25 mouse cellular contexts compared by ENCODE assay signal in the genomic region with DNA sequence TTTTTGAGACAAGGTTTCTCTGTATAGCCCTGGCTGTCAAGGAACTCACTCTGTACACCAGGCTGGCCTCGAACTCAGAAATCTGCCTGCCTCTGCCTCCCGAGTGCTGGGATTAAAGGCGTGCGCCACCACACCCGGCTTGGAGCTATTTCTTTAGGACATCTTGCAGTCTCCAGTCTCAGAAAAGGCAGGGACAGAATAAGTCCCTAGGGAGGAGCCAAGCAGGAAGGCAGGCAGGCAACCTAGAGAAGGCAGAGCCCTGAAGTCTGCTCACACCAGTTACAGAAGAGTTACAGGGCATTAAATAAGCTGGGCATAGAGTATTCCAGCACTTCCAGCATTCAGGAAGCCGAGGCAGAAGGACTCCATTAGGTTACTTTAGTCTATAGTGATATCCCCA. TPM values are rescaled to one million over a fixed set of nuclear protein-coding genes. Genes with fewer than 3 reads are reported as not detected.
DNase-seq lines count a peak whose midpoint lies in the region; ATAC-seq and TF ChIP-seq lines count a peak whose summit lies in the region.
"Had no signal": no experiment of that assay in that cellular context is flagged by ENCODE, and none has a peak within 500 bp of the region (broad histone marks: within the 10 kb centered on the region; RNA-seq: fewer than 3 reads in every experiment).

No protein-coding gene starts in this region.

- peak overlapping the region; percentile 19 to 24; a peak in 3 of 4 replicates for H3K27ac ChIP-seq in heart, embryonic 14.5 days (replicated peaks in 1 of 2; ENCODE audit: control insufficient read depth in 1 of 2, insufficient read depth in 1 of 2, low read depth in 2 of 2, low read length in 2 of 2)
- 0 out of 2 replicates have a peak overlapping the region, but pooled peaks have one; percentile 42 for H3K27ac ChIP-seq in kidney, postnatal 0 days
- H3K27ac ChIP-seq in brown adipose tissue, adult 24 weeks (replicated peaks; ENCODE audit: low read depth, low read length) = peak overlapping the region; percentile 72
- H3K27ac ChIP-seq: forebrain, embryonic 13.5 days; liver, embryonic 12.5 days had no signal

- DNase-seq in heart, adult 11 months = peak; percentile 92
- no peak for DNase-seq in heart, adult 8-10 months (ENCODE audit: low spot score)
- DNase-seq in heart, postnatal 36 days = no peak
- no peak for DNase-seq in kidney, postnatal 0 days (ENCODE audit: low spot score)
- DNase-seq in kidney, adult 9 months = no peak
- DNase-seq in retina, embryonic 14.5 days (ENCODE audit: low spot score) = no peak
- DNase-seq: cerebellum, adult 9-10 months; gastrocnemius, postnatal 10 days; kidney, adult 18-20 months; lung, adult 2 months; thymus, adult 18-20 months; thymus, postnatal 36 days had no signal

- no peak for ATAC-seq in heart, embryonic 14.5 days (ENCODE audit: insufficient number of reproducible peaks, insufficient read depth, low FRiP score, low read depth)
- ATAC-seq in kidney, postnatal 0 days (replicated peaks; ENCODE audit: low FRiP score, low read depth) = no peak

- no peak overlapping the region for H3K4me2 ChIP-seq in heart, embryonic 14.5 days (ENCODE audit: low read length)
- no peak overlapping the region for H3K4me2 ChIP-seq in kidney, postnatal 0 days (ENCODE audit: low read length)
- H3K4me2 ChIP-seq: forebrain, embryonic 13.5 days; limb, embryonic 12.5 days; liver, embryonic 12.5 days; midbrain, embryonic 11.5 days had no signal

- H3K4me3 ChIP-seq in heart, embryonic 14.5 days (ENCODE audit: control insufficient read depth in 1 of 2, insufficient read depth in 1 of 2, low read depth in 1 of 2, low read length in 2 of 2) = no peak overlapping the region
- no peak overlapping the region for H3K4me3 ChIP-seq in kidney, postnatal 0 days (replicated peaks; ENCODE audit: low read depth, low read length)
- H3K4me3 ChIP-seq in brown adipose tissue, adult 24 weeks (ENCODE audit: insufficient read depth, low read depth, low read length) = no peak overlapping the region
- H3K4me3 ChIP-seq: forebrain, embryonic 13.5 days; limb, embryonic 12.5 days; liver, embryonic 12.5 days had no signal

- H3K27me3 ChIP-seq in heart, embryonic 14.5 days (ENCODE audit: control insufficient read depth, insufficient read depth, low read length) = no peaks in the 10 kb centered on the region
- H3K27me3 ChIP-seq in kidney, postnatal 0 days (ENCODE audit: insufficient read depth, low read length) = no peaks in the 10 kb centered on the region
- H3K27me3 ChIP-seq: forebrain, embryonic 13.5 days; limb, embryonic 12.5 days had no signal

- no peak for TF ChIP-seq CTCF in kidney, postnatal 0 days (IDR thresholded peaks at IDR 0.05; ENCODE audit: low read depth)

- WGBS in heart, embryonic 14.5 days = 80% methylated on average over 6 of the region's 6 CpGs
- WGBS in kidney, postnatal 0 days = 92% methylated on average over 6 of the region's 6 CpGs

- H3K4me1 ChIP-seq in heart, embryonic 14.5 days (ENCODE audit: control insufficient read depth in 2 of 2, insufficient read depth in 2 of 2, low read length in 2 of 2) = peaks cover 48 to 72% of the 10 kb centered on the region in 2 experiments
- H3K4me1 ChIP-seq in kidney, postnatal 0 days (replicated peaks; ENCODE audit: insufficient read depth, low read length) = peaks cover 51% of the 10 kb centered on the region
- peaks cover 58% of the 10 kb centered on the region for H3K4me1 ChIP-seq in brown adipose tissue, adult 24 weeks (ENCODE audit: control insufficient read depth, insufficient read depth, insufficient read length, low read length)

- no peak overlapping the region for H3K9ac ChIP-seq in heart, embryonic 14.5 days (ENCODE audit: low read length)
- H3K9ac ChIP-seq in kidney, postnatal 0 days (ENCODE audit: low read depth, low read length) = no peak overlapping the region
- H3K9ac ChIP-seq: forebrain, embryonic 13.5 days; limb, embryonic 12.5 days; liver, embryonic 12.5 days had no signal

- intact Hi-C loops in heart, postnatal 36 days (cut with DNase I) = no loop called here

- H3K9me3 ChIP-seq in heart, embryonic 14.5 days (ENCODE audit: control insufficient read depth, low read length) = no peaks in the 10 kb centered on the region
- no peaks in the 10 kb centered on the region for H3K9me3 ChIP-seq in kidney, postnatal 0 days (replicated peaks; ENCODE audit: low read length)
- H3K9me3 ChIP-seq: forebrain, embryonic 13.5 days; limb, embryonic 12.5 days; liver, embryonic 12.5 days had no signal

- peaks cover 14% of the 10 kb centered on the region for H3K36me3 ChIP-seq in heart, embryonic 14.5 days (ENCODE audit: control insufficient read depth, insufficient read depth, low read length)
- peaks cover 6% of the 10 kb centered on the region for H3K36me3 ChIP-seq in kidney, postnatal 0 days (ENCODE audit: insufficient read depth, low read length)

RNA-seq across cellular contexts. Expression of a gene that starts 18.3 kb away (rescaled TPM):
- 10 to 100 TPM; 18.5 to 21.8 (median 19.5) TPM for total RNA-seq in heart, adult 8-10 months (2022)
- 49.5 and 50.8 TPM in 2 replicates for polyA plus RNA-seq in heart, embryonic 14.5 days (2014; fragmentation: Nextera tagmentation; extraction: Ambion mirVana)
- 10 to 100 TPM; 18.8 to 19.1 TPM for total RNA-seq in heart, postnatal 36 days (2021)
- 48.7 and 49.1 TPM in 2 replicates for polyA plus RNA-seq in kidney, postnatal 0 days (2015; fragmentation: Nextera tagmentation; extraction: Ambion mirVana)
- 6.5 and 8.7 TPM in 2 replicates for polyA plus RNA-seq in brown adipose tissue, adult 24 weeks (2012; ENCODE audit: insufficient read depth, insufficient read length, missing spikeins)
- total RNA-seq: hematopoietic stem cell, adult 5-6 weeks had no signal

RNA-seq across cellular contexts. Expression of a gene that starts 34.5 kb away (rescaled TPM):
- not detected for total RNA-seq in heart, adult 8-10 months (2022)
- polyA plus RNA-seq in heart, embryonic 14.5 days (2014; fragmentation: Nextera tagmentation; extraction: Ambion mirVana) = not detected in 2 replicates
- total RNA-seq in heart, postnatal 36 days (2021) = not detected
- polyA plus RNA-seq in kidney, postnatal 0 days (2015; fragmentation: Nextera tagmentation; extraction: Ambion mirVana) = not detected in 2 replicates
- polyA plus RNA-seq in brown adipose tissue, adult 24 weeks (2012; ENCODE audit: insufficient read depth, insufficient read length, missing spikeins) = not detected in 2 replicates
- total RNA-seq: gastrocnemius, postnatal 10 days; hematopoietic stem cell, adult 5-6 weeks; hindbrain, postnatal 0 days; layer of hippocampus, postnatal 14 days; megakaryocyte progenitor cell, adult 5-6 weeks; midbrain, postnatal 0 days; neutrophil, adult 5-6 weeks had no signal
- polyA plus RNA-seq: embryonic facial prominence, embryonic 14.5 days; hindbrain, postnatal 0 days; limb, embryonic 12.5 days; liver, embryonic 12.5 days; midbrain, embryonic 11.5 days; midbrain, postnatal 0 days had no signal

Comparison
In these comparisons a context has a peak if more than half of its experiments do, and no peak if none do; other contexts are left out.
1. H3K27ac ChIP-seq: peak in every context shown above with its lines; median percentile 72 in brown adipose tissue, adult 24 weeks; 42 in kidney, postnatal 0 days; 22 in heart, embryonic 14.5 days.